Mouse (Mus musculus) liver, embryonic 14 days (tissue): ENCODE data around the gene Zp1. TPM values are rescaled to one million over a fixed set of nuclear protein-coding genes. Genes with fewer than 3 reads are reported as not detected.

ENCODE experiments used
- polyA plus RNA-seq: library from polyadenylated mRNA; depleted of rRNA; stranded (reverse); fragments of >200 nt; gene quantifications from 2 replicates; pipeline ENCODE4 v1.2.3, GENCODE M21; 2012; rRNA removed

The Zp1 gene
- not detected in 2 replicates for polyA plus RNA-seq

GRCm38 (mm10) chr19:10920532-10920931 is at the start of gene Zp1:
Gene Zp1, minus strand, starts transcription at chr19:10920632.

GRCm38 (mm10) chr19:10949112-10949511 is 28.7 kb upstream of the Zp1 start, which contains the start of gene Ccdc86:
Gene Ccdc86, minus strand, starts transcription at chr19:10949266.

GRCm38 (mm10) chr19:10937110-10937563 is 16.7 kb upstream of the Zp1 start, which contains the start of gene Ptgdr2:
Gene Ptgdr2, plus strand, starts transcription at chr19:10937160.

GRCm38 (mm10) chr19:10895016-10895528 is 25.4 kb downstream of the Zp1 start, which contains the start of gene Prpf19:
Gene Prpf19, plus strand, starts transcription at chr19:10895231.

GRCm38 (mm10) chr19:10881426-10882154 is 38.8 kb downstream of the Zp1 start, which contains the start of gene Tmem109:
Gene Tmem109, minus strand, starts transcription at chr19:10882001.

GRCm38 (mm10) chr19:10869886-10870527 is 50.4 kb downstream of the Zp1 start, which contains the start of gene Tmem132a:
Gene Tmem132a, minus strand, starts transcription at chr19:10869940.

Other genes starting within 250 kb of the Zp1 start
- 0.02 and 0.07 TPM in 2 replicates for gene Pga5, start 242.6 kb downstream of the Zp1 start, polyA plus RNA-seq
- gene Vps37c, start 231.9 kb downstream of the Zp1 start, polyA plus RNA-seq: 5.3 and 5.9 TPM in 2 replicates
- 0.02 TPM in 2 replicates for gene Cd5, start 181.6 kb downstream of the Zp1 start, polyA plus RNA-seq
- not detected in 2 replicates for gene Cd6, start 90.6 kb downstream of the Zp1 start, polyA plus RNA-seq
- 3.6 and 4.0 TPM in 2 replicates for gene Slc15a3, start 80.9 kb downstream of the Zp1 start, polyA plus RNA-seq
- gene Tmem132a, start 50.7 kb downstream of the Zp1 start, polyA plus RNA-seq: 2.2 and 2.7 TPM in 2 replicates
- 10.6 and 11.7 TPM in 2 replicates for gene Tmem109, start 38.6 kb downstream of the Zp1 start, polyA plus RNA-seq
- 98.2 and 111 TPM in 2 replicates for gene Prpf19, start 25.4 kb downstream of the Zp1 start, polyA plus RNA-seq
- gene Ptgdr2, start 16.5 kb upstream of the Zp1 start, polyA plus RNA-seq: 0.02 and 0.05 TPM in 2 replicates
- gene Ccdc86, start 28.6 kb upstream of the Zp1 start, polyA plus RNA-seq: 3.6 and 5.4 TPM in 2 replicates
- gene Ms4a10, start 54.0 kb upstream of the Zp1 start, polyA plus RNA-seq: not detected in 2 replicates
- gene Ms4a15, start 72.6 kb upstream of the Zp1 start, polyA plus RNA-seq: not detected in 2 replicates
- not detected in 2 replicates for gene Ms4a18, start 97.4 kb upstream of the Zp1 start, polyA plus RNA-seq
- 0.03 and 0.12 TPM in 2 replicates for gene Ms4a8a, start 160.5 kb upstream of the Zp1 start, polyA plus RNA-seq
- gene 1700017D01Rik, start 210.2 kb upstream of the Zp1 start, polyA plus RNA-seq: not detected in 2 replicates
- not detected in 2 replicates for gene 1700025F22Rik, start 244.7 kb upstream of the Zp1 start, polyA plus RNA-seq